Mouse (Mus musculus): ENCODE results near the gene A830018L16Rik. TPM values are rescaled to one million over a fixed set of nuclear protein-coding genes. Genes with fewer than 3 reads are reported as not detected.
"Not testable (repeated sequence)": the region's sequence is repeated elsewhere in the genome, so short reads cannot be mapped to it uniquely, and the experiment has no call there.

Gene A830018L16Rik
- polyA plus RNA-seq, 1 experiment from 2014 or later: 4.7 TPM

DNA sequence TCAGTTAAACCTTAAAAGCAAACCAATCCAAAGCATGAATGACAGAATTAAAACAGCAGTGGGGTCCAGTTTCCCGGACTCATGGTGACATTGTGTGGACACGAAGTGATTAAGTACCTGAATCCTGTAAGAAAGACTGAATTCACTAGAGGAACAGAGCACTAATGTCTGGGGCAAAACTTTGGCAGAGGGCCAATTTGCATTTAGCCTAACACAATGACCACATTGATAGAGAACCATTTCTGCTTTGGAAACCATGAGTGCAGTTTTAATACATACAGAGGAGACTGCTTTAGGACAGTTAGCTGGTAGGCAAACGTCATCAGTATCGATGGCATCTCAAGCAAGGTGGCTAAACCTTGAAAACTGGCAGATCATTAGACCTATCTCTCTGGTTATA lies 586.7 kb downstream of the A830018L16Rik start:
- WGBS: 45% methylated on average over 4 of the region's 4 CpGs
- Histone ChIP-seq H3K4me2 (replicated peaks) (no peak overlapping the region), H3K9ac (no peak overlapping the region), H3K9me3 (replicated peaks) (no peaks in the 10 kb centered on the region), H3K36me3 (no peaks in the 10 kb centered on the region), H3K27me3 (no peaks in the 10 kb centered on the region), H3K4me3 (replicated peaks) (no peak overlapping the region), H3K4me1 (no peaks in the 10 kb centered on the region), H3K27ac (replicated peaks) (no peak overlapping the region)
- ATAC-seq (ENCODE audit: insufficient number of reproducible peaks, low FRiP score, low TSS enrichment, low read depth): no peak

DNA sequence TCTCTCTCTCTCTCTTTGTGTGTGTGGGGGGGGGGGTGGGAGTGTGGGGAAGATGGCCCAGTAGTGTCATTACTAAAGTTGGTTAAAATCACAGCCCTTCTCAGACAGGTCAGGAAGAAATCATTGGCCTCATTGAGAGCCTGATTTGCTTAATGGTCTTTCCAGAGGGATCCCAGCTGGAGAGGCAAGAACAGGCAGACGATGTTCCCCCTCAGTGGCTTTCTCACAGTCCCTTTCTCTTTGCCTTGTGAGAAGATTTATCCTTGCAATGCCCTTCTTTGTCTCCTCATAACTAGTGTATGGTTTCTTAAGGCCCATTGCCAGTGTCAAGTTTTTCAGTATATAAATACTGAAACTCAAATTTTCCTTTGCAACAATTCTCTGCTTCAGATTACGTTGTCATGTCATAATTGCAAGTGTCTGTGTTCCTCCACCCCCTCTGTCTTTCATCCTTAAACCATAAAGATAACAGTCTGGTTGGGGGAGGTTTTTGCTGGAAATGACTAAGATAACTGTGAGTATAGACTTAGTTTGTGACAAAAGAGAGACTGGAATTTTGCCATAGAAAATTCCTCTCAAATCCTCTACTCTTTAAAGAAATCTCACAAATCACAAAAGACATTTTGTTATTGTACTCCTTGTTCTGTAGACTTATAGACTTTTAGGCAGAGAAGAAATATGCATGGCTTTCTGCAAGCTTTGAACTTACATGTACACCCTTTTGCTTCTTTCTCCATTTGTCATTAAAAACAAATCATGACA lies 595.1 kb downstream of the A830018L16Rik start:
- no peak for ATAC-seq (ENCODE audit: insufficient number of reproducible peaks, low FRiP score, low TSS enrichment, low read depth)
- Histone ChIP-seq H3K27ac (replicated peaks) (no peak overlapping the region), H3K9ac (no peak overlapping the region), H3K36me3 (no peaks in the 10 kb centered on the region), H3K4me3 (replicated peaks) (no peak overlapping the region), H3K4me1 (no peaks in the 10 kb centered on the region), H3K27me3 (no peaks in the 10 kb centered on the region), H3K4me2 (replicated peaks) (no peak overlapping the region), H3K9me3 (replicated peaks) (no peaks in the 10 kb centered on the region)
- WGBS: 30% methylated on average over 2 of the region's 2 CpGs

DNA sequence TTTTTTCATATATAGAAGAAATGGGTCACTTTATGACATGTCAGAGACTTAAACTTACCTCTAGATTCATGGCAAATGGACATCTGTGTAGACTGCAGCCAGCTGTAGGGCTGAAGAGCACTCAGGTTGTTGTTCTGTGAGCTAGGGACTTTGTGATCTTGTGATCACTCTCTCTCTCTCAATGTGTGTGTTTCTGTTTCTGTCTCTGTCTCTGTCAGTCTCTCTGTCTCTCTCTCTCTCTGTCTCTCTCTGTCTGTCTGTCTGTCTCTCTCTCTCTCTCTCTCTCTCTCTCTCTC lies 595.6 kb downstream of the A830018L16Rik start:
- Histone ChIP-seq H3K4me2 (replicated peaks) (no peak overlapping the region), H3K9me3 (replicated peaks) (no peaks in the 10 kb centered on the region), H3K36me3 (no peaks in the 10 kb centered on the region), H3K27me3 (no peaks in the 10 kb centered on the region), H3K4me1 (no peaks in the 10 kb centered on the region), H3K4me3 (replicated peaks) (no peak overlapping the region), H3K9ac (no peak overlapping the region), H3K27ac (replicated peaks) (no peak overlapping the region)
- no peak for ATAC-seq (ENCODE audit: insufficient number of reproducible peaks, low FRiP score, low TSS enrichment, low read depth)

DNA sequence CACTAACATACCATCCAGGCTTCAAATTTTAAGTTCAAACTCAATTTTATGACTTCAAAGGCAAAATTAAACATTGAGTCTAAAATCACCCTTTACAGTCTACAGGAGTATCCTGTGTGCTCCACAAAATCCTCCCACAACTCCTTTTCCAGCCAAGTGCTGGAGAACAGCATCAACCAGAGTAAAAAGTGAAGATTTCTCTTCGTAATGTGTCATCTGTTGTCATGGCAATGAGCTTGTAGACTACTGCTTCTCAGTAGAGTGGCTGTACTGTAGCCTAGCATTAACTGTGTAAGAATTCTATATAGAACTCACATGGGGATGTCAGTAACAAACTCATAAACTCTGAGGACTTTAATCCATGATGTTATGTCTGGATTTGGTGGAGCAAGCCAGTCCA lies 596.7 kb downstream of the A830018L16Rik start:
- no peaks in the 10 kb centered on the region for H3K36me3 ChIP-seq
- no peak overlapping the region for H3K9ac ChIP-seq
- ATAC-seq (ENCODE audit: insufficient number of reproducible peaks, low FRiP score, low TSS enrichment, low read depth): no peak
- H3K4me3 ChIP-seq (replicated peaks): no peak overlapping the region
- no peaks in the 10 kb centered on the region for H3K27me3 ChIP-seq
- H3K4me1 ChIP-seq: no peaks in the 10 kb centered on the region
- no peak overlapping the region for H3K4me2 ChIP-seq (replicated peaks)
- H3K9me3 ChIP-seq (replicated peaks): no peaks in the 10 kb centered on the region
- no peak overlapping the region for H3K27ac ChIP-seq (replicated peaks)
- 84% methylated on average over 1 of the region's 1 CpGs for WGBS

DNA sequence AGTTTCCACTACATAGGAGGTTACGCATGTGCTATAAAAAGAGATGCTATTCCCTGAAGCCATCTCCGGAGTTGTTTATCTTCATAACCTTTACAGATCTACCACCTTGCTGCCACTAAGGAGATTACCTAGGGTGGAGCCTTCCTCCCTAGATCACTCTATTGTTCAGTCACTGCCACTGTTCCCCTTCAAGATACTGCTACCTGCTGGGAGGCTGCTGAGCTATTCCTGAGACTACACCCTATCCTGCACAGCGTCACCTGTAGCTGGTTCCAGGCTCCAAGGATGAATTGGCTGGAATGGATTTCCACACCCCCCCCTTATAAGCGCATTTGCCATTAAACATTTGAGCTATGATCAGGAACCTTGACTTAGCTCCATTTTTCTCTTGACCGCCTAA lies 606.7 kb downstream of the A830018L16Rik start:
- not testable (repeated sequence) for H3K4me2 ChIP-seq (replicated peaks); H3K27me3 ChIP-seq; H3K36me3 ChIP-seq; ATAC-seq (ENCODE audit: insufficient number of reproducible peaks, low FRiP score, low TSS enrichment, low read depth); H3K9ac ChIP-seq; H3K9me3 ChIP-seq (replicated peaks); H3K4me3 ChIP-seq (replicated peaks); H3K4me1 ChIP-seq; H3K27ac ChIP-seq (replicated peaks)
- WGBS: 91% methylated on average over 5 of the region's 5 CpGs

All from embryonic facial prominence, embryonic 15.5 days (tissue).